Mouse (Mus musculus): ENCODE measurements around the gene Dpp6. TPM values are rescaled to one million over a fixed set of nuclear protein-coding genes. Genes with fewer than 3 reads are reported as not detected.

The Dpp6 gene
- total and polyA plus RNA-seq, 3 experiments, result 0.16 TPM; not detected in 2

- ATAC-seq (ENCODE audit: extremely low read depth, insufficient number of reproducible peaks, low FRiP score, poor library complexity, severe bottlenecking) (no peak), DNase-seq (ENCODE audit: low spot score) (no peak)
- no peak overlapping the region for H3K4me3 ChIP-seq (ENCODE audit: low read depth, low read length)
- no peaks in the 10 kb centered on the region for H3K27me3 ChIP-seq (ENCODE audit: insufficient read depth, low read length)
- TF ChIP-seq POLR2AphosphoS5 (IDR thresholded peaks at IDR 0.05; ENCODE audit: insufficient replicate concordance, low read depth, low read length) (no peak), TAL1 (conservative IDR thresholded peaks at IDR 0.05; ENCODE audit: low read depth, low read length) (no peak), CTCF (IDR thresholded peaks at IDR 0.05; ENCODE audit: low read depth, low read length) (no peak), GATA2 (IDR thresholded peaks at IDR 0.05; ENCODE audit: borderline replicate concordance, low read depth, low read length) (no peak), GATA1 (IDR thresholded peaks at IDR 0.05; ENCODE audit: borderline replicate concordance, low read length) (no peak)
- no peaks in the 10 kb centered on the region for H3K4me1 ChIP-seq (ENCODE audit: insufficient read depth, low read depth, low read length)
- no peaks in the 10 kb centered on the region for H3K9me3 ChIP-seq (replicated peaks)
- no peaks in the 10 kb centered on the region for H3K36me3 ChIP-seq (replicated peaks)
Observed at GRCm38 (mm10) chr5:27304115-27304514, 487.1 kb downstream of the Dpp6 start.

- ATAC-seq (ENCODE audit: extremely low read depth, insufficient number of reproducible peaks, low FRiP score, poor library complexity, severe bottlenecking) (no peak), DNase-seq (ENCODE audit: low spot score) (no peak)
- Histone ChIP-seq H3K27me3 (ENCODE audit: insufficient read depth, low read length) (no peaks in the 10 kb centered on the region), H3K36me3 (replicated peaks) (no peaks in the 10 kb centered on the region), H3K9me3 (replicated peaks) (no peaks in the 10 kb centered on the region), H3K4me1 (ENCODE audit: insufficient read depth, low read depth, low read length) (no peaks in the 10 kb centered on the region), H3K4me3 (ENCODE audit: low read depth, low read length) (no peak overlapping the region)
- no peak for TF ChIP-seq CTCF (IDR thresholded peaks at IDR 0.05; ENCODE audit: low read depth, low read length)
- TF ChIP-seq GATA1 (IDR thresholded peaks at IDR 0.05; ENCODE audit: borderline replicate concordance, low read length), result no peak
- no peak for TF ChIP-seq POLR2AphosphoS5 (IDR thresholded peaks at IDR 0.05; ENCODE audit: insufficient replicate concordance, low read depth, low read length)
- TF ChIP-seq GATA2 (IDR thresholded peaks at IDR 0.05; ENCODE audit: borderline replicate concordance, low read depth, low read length), result no peak
- no peak for TF ChIP-seq TAL1 (conservative IDR thresholded peaks at IDR 0.05; ENCODE audit: low read depth, low read length)
Observed at GRCm38 (mm10) chr5:27306497-27307152, 489.6 kb downstream of the Dpp6 start.

GRCm38 (mm10) chr5:27310217-27310616 lies 493.2 kb downstream of the Dpp6 start:
- Histone ChIP-seq H3K27me3 (ENCODE audit: insufficient read depth, low read length) (no peaks in the 10 kb centered on the region), H3K9me3 (replicated peaks) (no peaks in the 10 kb centered on the region), H3K4me1 (ENCODE audit: insufficient read depth, low read depth, low read length) (no peaks in the 10 kb centered on the region), H3K36me3 (replicated peaks) (no peaks in the 10 kb centered on the region), H3K4me3 (ENCODE audit: low read depth, low read length) (no peak overlapping the region)
- DNase-seq (ENCODE audit: low spot score) (no peak), ATAC-seq (ENCODE audit: extremely low read depth, insufficient number of reproducible peaks, low FRiP score, poor library complexity, severe bottlenecking) (no peak)
- TF ChIP-seq TAL1 (conservative IDR thresholded peaks at IDR 0.05; ENCODE audit: low read depth, low read length), result no peak

- DNase-seq (ENCODE audit: low spot score) (no peak), ATAC-seq (ENCODE audit: extremely low read depth, insufficient number of reproducible peaks, low FRiP score, poor library complexity, severe bottlenecking) (no peak)
- Histone ChIP-seq H3K4me1 (ENCODE audit: insufficient read depth, low read depth, low read length) (no peaks in the 10 kb centered on the region), H3K9me3 (replicated peaks) (no peaks in the 10 kb centered on the region), H3K27me3 (ENCODE audit: insufficient read depth, low read length) (no peaks in the 10 kb centered on the region), H3K4me3 (ENCODE audit: low read depth, low read length) (no peak overlapping the region), H3K36me3 (replicated peaks) (no peaks in the 10 kb centered on the region)
- TF ChIP-seq GATA1 (IDR thresholded peaks at IDR 0.05; ENCODE audit: borderline replicate concordance, low read length) (no peak), TAL1 (conservative IDR thresholded peaks at IDR 0.05; ENCODE audit: low read depth, low read length) (no peak), POLR2AphosphoS5 (IDR thresholded peaks at IDR 0.05; ENCODE audit: insufficient replicate concordance, low read depth, low read length) (no peak), GATA2 (IDR thresholded peaks at IDR 0.05; ENCODE audit: borderline replicate concordance, low read depth, low read length) (no peak), CTCF (IDR thresholded peaks at IDR 0.05; ENCODE audit: low read depth, low read length) (no peak)
Observed at GRCm38 (mm10) chr5:27316674-27317073, 499.7 kb downstream of the Dpp6 start.

GRCm38 (mm10) chr5:27317264-27317663 lies 500.3 kb downstream of the Dpp6 start:
- no peak for TF ChIP-seq POLR2AphosphoS5 (IDR thresholded peaks at IDR 0.05; ENCODE audit: insufficient replicate concordance, low read depth, low read length)
- no peak for TF ChIP-seq TAL1 (conservative IDR thresholded peaks at IDR 0.05; ENCODE audit: low read depth, low read length)
- no peak for TF ChIP-seq GATA1 (IDR thresholded peaks at IDR 0.05; ENCODE audit: borderline replicate concordance, low read length)
- no peak for TF ChIP-seq CTCF (IDR thresholded peaks at IDR 0.05; ENCODE audit: low read depth, low read length)
- TF ChIP-seq GATA2 (IDR thresholded peaks at IDR 0.05; ENCODE audit: borderline replicate concordance, low read depth, low read length), result no peak
- H3K9me3 ChIP-seq (replicated peaks), result no peaks in the 10 kb centered on the region
- DNase-seq (ENCODE audit: low spot score), result no peak

GRCm38 (mm10) chr5:27317832-27318231 lies 500.8 kb downstream of the Dpp6 start:
- Histone ChIP-seq H3K27me3 (ENCODE audit: insufficient read depth, low read length) (no peaks in the 10 kb centered on the region), H3K9me3 (replicated peaks) (no peaks in the 10 kb centered on the region), H3K4me1 (ENCODE audit: insufficient read depth, low read depth, low read length) (no peaks in the 10 kb centered on the region), H3K4me3 (ENCODE audit: low read depth, low read length) (no peak overlapping the region), H3K36me3 (replicated peaks) (no peaks in the 10 kb centered on the region)
- DNase-seq (ENCODE audit: low spot score) (no peak), ATAC-seq (ENCODE audit: extremely low read depth, insufficient number of reproducible peaks, low FRiP score, poor library complexity, severe bottlenecking) (no peak)
- TF ChIP-seq GATA1 (IDR thresholded peaks at IDR 0.05; ENCODE audit: borderline replicate concordance, low read length) (no peak), POLR2AphosphoS5 (IDR thresholded peaks at IDR 0.05; ENCODE audit: insufficient replicate concordance, low read depth, low read length) (no peak), TAL1 (conservative IDR thresholded peaks at IDR 0.05; ENCODE audit: low read depth, low read length) (no peak), CTCF (IDR thresholded peaks at IDR 0.05; ENCODE audit: low read depth, low read length) (no peak), GATA2 (IDR thresholded peaks at IDR 0.05; ENCODE audit: borderline replicate concordance, low read depth, low read length) (no peak)

More at GRCm38 (mm10) chr5:27317264-27317663, 500.3 kb downstream of the Dpp6 start:
- H3K36me3 ChIP-seq (replicated peaks), result no peaks in the 10 kb centered on the region
- no peak for ATAC-seq (ENCODE audit: extremely low read depth, insufficient number of reproducible peaks, low FRiP score, poor library complexity, severe bottlenecking)
- no peak overlapping the region for H3K4me3 ChIP-seq (ENCODE audit: low read depth, low read length)
- no peaks in the 10 kb centered on the region for H3K4me1 ChIP-seq (ENCODE audit: insufficient read depth, low read depth, low read length)
- H3K27me3 ChIP-seq (ENCODE audit: insufficient read depth, low read length), result no peaks in the 10 kb centered on the region

Data from G1E (cell line).